Mouse (Mus musculus) layer of hippocampus, adult 18-20 months (tissue): Measurements from ENCODE around the gene Fam25c. TPM values are rescaled to one million over a fixed set of nuclear protein-coding genes. Genes with fewer than 3 reads are reported as not detected.
A peak's percentile ranks its signal among the peaks of the same experiment; 100 is the strongest.
"Not testable (repeated sequence)": the region's sequence is repeated elsewhere in the genome, so short reads cannot be mapped to it uniquely, and the experiment has no call there.

Experiments
- DNase-seq, 2 experiments: peaks; one replicate each; pipeline ENCODE4 v3.0.0; 2022; ENCODE audit warnings: low spot score in 2 of 2
- total RNA-seq, 2 experiments: library from RNA; stranded (reverse); gene quantifications; 2 replicates each; pipeline ENCODE4 v1.2.3; 2021

Fam25c gene
- total RNA-seq, 2 experiments from 2014 or later: not detected

- DNase-seq: peak in 1 of 2 experiments; percentile 70
Measured at GRCm38 (mm10) chr14:34332476-34332875, 22.8 kb downstream of the Fam25c start.

DNA sequence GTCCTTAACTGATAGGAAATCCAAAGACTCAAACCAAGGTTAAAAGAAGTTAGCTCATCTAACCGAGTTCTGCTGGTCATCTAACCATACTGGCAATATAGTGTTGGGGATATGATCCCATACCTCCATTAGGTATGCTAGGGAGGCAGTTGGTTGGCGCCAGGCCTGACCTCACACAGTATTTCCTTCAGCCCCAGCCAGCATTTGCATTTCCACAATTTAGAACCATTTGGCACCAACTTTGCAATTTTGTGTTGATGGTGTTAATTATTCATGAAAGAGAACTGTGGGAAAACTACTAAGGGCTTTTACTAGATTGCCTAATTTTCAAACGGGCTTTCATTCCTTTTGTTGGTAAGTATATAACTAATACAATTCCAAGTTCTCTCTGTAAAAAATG, 23.3 kb downstream of the Fam25c start:
- DNase-seq: peak in 1 of 2 experiments; percentile 57

- no peak for DNase-seq
Measured at GRCm38 (mm10) chr14:34330657-34331158, 24.5 kb downstream of the Fam25c start.

GRCm38 (mm10) chr14:34327618-34328017, 27.6 kb downstream of the Fam25c start:
- DNase-seq: no peak

DNA sequence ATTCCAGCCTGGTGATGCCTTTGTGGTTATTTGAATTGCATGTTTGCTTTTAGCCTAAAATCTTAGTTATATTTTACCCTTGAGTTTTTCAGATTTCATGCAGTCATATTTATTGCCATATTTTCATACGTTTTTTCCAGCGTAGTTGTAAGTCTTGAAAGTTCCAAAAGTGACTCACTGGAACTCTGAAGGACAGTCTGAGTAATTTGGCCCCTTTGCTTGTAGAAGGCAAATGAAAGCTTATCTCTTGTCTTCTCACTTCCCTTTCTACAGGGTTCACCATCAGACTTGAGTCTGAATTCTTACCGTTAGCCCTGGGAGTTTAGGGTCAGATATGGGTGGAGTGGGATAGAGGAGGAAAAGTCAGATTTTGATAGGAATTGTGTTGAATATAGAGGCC, 28.6 kb downstream of the Fam25c start:
- DNase-seq: no peak

DNA sequence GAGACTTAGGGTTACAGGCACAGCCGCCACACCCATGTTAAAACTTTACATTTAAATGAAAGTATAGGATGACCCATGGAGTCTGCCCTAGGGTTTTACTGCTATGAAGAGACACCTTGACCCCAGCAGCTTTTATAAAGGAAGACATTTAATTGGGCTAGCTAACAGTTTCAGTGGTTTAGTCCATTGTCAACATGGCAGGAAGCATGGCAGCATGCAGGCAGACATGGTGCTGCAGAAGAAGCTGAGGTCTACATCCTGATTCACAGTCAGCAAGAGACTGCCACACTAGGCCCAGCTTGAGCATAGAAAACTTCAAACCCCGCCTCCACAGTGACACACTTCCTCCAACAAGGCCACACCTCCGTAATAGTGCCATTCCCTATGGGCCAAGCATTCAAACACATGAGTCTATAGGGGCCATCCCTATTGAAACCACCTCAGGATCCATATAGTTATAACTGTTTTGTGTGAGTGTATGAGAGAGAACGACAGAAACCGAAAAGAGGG, 31.6 kb downstream of the Fam25c start:
- DNase-seq: no peak

GRCm38 (mm10) chr14:34318113-34318512, 37.1 kb downstream of the Fam25c start:
- no peak for DNase-seq

GRCm38 (mm10) chr14:34317431-34317830, 37.8 kb downstream of the Fam25c start:
- DNase-seq: no peak

- no peak for DNase-seq
Measured at GRCm38 (mm10) chr14:34316346-34316745, 38.9 kb downstream of the Fam25c start.

DNA sequence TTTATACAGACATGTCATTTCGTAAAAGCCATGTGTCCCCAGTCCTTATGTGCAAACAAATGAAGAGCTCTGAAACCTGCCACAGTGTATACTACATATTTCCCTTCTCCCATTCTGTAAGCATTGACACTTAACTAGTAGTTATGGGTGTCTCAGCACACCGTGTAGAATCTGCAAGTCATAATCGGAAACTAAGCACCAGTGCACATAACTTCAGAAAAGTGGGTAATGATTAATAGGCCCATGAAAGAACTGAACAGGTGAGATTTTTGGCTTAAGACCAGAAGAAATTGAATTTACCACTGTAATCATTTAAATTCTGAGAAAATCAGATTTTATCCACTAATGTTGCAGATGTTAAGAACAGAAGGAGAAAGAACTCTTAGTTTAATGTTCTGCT, 40.4 kb downstream of the Fam25c start:
- no peak for DNase-seq

- not testable (repeated sequence) for DNase-seq
Measured at GRCm38 (mm10) chr14:34314383-34314782, 40.9 kb downstream of the Fam25c start.

- no peak for DNase-seq
Measured at GRCm38 (mm10) chr14:34313612-34314011, 41.6 kb downstream of the Fam25c start.

DNA sequence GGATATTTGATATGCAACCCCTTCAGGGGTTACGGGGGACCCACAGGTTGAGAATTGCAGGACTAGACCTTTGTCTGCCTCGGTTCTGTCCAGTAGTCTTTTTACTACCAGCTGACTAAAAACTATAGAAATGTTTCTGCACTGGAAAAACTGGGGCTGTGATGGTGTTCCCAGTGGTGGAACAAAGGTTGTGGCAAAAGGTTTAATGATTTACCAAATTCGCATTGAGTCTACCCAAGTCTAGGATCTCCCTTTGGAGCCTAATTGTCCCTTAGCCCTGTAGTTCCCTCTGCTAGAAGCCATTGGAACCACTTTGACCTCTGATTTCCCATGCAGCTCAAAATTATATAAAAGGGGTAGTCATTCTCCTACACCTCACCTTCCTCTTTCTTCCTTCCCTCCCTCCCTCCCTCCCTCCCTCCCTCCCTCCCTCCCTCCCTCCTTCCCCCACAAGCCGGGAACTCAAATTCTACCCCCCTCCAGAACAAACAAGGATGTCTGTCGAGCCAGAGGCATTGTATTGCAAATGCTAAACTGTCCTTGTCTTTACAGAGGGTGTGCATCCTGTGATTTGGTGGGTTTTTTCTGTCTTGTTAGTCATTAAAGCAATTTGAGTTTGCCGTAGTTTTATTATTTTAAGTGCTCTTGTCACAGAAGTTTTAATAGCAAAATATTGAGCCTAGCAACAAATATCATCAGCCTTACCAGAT, 42.7 kb downstream of the Fam25c start:
- no peak for DNase-seq

DNA sequence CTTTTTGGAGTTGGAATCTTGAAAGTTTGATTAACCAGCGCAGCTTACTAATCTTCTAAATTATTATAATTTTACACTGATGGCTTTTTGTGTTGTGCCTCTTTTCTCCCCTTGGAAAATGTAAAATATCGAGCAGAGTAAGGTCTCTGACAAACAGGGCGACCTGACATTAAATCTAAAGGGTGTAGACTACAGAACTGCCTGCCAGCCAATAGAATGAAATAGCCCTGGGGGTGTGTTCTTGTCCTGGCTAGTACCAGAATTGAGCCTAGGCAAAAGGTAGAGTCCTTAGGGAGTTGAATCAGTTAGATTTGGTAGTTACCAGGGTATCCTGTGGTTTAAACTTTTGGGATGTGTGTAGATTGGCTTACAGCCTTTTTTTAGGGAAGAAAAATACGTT, 43.5 kb downstream of the Fam25c start:
- DNase-seq: peak in 1 of 2 experiments; percentile 17

DNA sequence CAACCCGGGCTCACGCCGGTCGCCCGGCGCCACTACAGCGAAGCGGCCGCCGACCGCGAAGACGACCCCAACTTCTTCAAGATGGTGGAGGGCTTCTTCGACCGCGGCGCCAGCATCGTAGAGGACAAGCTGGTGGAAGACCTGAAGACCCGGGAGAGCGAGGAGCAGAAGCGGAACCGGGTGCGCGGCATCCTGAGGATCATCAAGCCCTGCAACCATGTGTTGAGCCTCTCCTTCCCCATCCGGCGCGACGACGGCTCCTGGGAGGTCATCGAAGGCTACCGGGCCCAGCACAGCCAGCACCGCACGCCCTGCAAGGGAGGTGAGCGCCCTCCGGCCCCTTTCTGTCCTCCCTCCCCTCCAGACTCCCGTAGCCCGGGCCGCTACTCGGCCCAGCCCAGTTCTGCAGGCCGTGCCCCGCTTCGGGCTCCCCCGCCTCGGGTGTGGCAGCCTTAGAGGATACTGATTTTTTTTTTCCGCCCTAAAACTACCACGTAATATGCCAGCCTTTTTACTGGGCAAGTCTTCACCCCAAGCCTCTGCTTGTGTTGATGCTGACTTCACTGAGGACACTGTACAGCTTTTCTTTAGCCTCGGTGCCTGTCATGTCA, 44.1 kb downstream of the Fam25c start:
- DNase-seq: peak in 1 of 2 experiments; percentile 41

DNA sequence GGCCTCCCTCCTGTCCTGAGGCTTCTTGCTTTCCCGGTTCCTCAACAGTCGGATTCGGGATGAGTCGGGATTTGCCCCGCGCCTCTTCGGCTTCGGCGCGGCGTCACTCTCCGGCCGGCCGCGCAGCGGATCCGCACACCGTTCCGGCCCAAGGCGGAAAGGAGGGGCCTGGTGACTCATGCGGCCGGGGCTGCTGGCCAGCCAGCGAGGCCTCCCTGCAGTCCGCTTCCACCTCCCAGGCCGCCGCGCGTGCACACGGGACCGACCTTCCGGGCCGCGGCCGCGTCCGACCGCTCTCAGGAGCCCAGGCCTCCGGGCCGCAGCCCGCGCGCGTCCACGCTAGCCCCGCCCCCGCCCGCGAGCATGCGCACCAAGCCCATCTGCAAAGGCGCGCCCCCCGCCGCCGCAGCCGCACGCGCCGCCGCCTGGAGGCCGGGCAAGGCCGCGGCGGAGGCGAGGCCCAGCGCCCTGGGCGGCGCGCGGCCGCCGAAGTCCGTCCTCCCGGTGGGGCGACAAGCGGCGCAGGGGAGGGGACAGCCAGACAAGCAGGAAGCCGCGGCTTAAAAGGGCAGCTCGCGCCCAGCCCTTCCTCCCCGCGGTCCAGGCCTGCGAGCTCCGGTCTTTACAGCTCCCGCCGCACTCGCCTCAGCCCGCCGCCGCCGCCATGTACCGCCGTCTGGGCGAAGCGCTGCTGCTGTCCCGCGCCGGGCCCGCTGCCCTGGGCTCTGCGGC, 44.8 kb downstream of the Fam25c start, which contains the start of the genes Shld2 and Glud1:
Shld2 (minus strand) TSS at position 260 of the 732 bp plus-strand sequence.
Glud1 (plus strand) TSS at position 494 of the 732 bp plus-strand sequence.
- peak; percentile 87 to 94 for DNase-seq

DNA sequence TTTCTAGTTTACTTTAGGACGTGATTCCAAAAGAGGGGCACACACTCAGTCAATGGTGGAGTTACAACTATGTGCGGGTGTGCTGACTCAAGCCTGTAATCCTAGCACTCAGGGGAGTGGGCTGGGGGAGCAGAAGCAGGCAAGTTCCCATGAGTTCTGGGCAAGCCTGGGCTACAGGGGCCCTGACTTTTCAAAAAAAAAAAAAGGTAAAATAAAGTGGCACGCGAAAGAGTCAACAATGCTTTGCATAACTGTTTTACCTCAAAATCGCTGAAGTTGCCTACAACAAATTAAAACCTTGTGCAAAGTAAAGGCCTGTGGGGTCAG, 45.4 kb downstream of the Fam25c start:
- no peak for DNase-seq

DNA sequence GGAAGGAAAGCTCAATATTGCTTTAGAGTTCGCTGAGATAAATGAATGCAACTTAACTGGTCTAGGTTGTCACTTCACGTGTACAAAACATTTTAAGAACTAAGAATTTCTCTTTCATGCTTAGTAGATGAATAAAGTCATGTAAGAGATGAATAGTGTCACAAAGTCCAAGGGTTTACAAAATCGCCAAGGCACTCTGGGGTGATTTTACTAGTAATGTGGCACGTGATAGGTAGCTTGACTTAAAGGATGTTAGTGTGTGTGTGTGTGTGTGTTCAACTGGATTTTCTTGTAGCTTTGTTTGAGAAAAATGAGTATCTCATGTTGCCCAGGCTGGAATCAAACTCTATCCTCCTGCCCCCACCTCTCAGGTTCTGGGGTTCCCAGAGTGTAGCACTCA, 46.0 kb downstream of the Fam25c start:
- DNase-seq: no peak

DNA sequence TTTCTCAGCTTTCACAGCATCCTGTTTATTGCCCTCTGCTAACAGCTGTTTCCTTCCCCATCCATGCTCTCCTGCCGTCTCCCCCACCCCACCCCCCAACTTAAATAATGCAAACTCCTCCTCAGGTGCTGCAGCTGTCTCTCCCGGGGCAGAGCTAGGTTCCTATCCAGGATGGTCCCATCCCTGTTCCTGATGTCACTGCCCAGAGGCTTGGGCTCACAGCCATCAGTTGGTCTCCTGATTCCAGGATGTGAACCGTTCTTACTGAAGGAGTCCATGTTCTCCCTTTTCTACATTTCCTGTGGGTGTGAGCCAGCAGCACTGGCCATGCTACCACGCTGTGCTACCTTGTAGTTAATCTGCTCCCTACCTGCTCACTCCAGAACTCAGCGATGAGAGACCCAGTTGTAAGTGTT, 52.0 kb downstream of the Fam25c start:
- no peak for DNase-seq

GRCm38 (mm10) chr14:34302681-34303242, 52.5 kb downstream of the Fam25c start:
- no peak for DNase-seq
